Mouse (Mus musculus) ovary, adult 10 weeks (tissue): ENCODE measurements around the gene Ska2. TPM values are rescaled to one million over a fixed set of nuclear protein-coding genes. Genes with fewer than 3 reads are reported as not detected.

Experiments
- polyA plus RNA-seq: library from polyadenylated mRNA; stranded (reverse); fragments of 350-450 nt; fragmentation: Illumina TruSeq; extraction: RNeasy Lipid Tissue Mini Kit (QIAGEN cat#74804); gene quantifications from one replicate; pipeline ENCODE4 v1.2.3, GENCODE M21; 2014

The Ska2 gene
- polyA plus RNA-seq = 95.0 TPM

GRCm38 (mm10) chr11:87108755-87109518 lies at the start of gene Ska2:
Gene Ska2 (plus strand): TSS chr11:87109234.

GRCm38 (mm10) chr11:87073866-87074440 lies 35.1 kb upstream of the Ska2 start, which contains the start of gene Gdpd1:
Gene Gdpd1 (minus strand): TSS chr11:87074062.

GRCm38 (mm10) chr11:87086290-87086984 lies 22.6 kb upstream of the Ska2 start, which contains the start of gene Smg8:
Gene Smg8 (minus strand): TSS chr11:87086774.

DNA sequence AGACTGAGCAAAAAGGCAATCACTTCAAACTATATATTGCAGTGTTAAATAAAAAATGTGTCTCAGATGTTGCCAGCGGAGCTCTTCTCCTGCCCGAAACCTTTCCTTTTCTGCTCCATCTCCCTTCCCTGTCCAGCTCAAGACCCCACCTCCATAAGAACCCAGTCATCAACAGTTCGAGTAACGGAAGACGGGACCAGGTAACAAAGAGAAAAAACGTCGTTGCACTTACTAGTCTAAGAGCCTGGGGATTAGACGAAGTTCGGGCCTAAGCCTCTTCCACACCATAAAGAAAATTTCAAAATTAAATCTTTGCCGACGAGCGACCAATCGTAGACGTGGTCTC lies 652 bp upstream of the Ska2 start, which contains the start of gene Prr11:
TSS of gene Prr11 (minus strand) at position 300 of the 346 bp plus-strand sequence.

DNA sequence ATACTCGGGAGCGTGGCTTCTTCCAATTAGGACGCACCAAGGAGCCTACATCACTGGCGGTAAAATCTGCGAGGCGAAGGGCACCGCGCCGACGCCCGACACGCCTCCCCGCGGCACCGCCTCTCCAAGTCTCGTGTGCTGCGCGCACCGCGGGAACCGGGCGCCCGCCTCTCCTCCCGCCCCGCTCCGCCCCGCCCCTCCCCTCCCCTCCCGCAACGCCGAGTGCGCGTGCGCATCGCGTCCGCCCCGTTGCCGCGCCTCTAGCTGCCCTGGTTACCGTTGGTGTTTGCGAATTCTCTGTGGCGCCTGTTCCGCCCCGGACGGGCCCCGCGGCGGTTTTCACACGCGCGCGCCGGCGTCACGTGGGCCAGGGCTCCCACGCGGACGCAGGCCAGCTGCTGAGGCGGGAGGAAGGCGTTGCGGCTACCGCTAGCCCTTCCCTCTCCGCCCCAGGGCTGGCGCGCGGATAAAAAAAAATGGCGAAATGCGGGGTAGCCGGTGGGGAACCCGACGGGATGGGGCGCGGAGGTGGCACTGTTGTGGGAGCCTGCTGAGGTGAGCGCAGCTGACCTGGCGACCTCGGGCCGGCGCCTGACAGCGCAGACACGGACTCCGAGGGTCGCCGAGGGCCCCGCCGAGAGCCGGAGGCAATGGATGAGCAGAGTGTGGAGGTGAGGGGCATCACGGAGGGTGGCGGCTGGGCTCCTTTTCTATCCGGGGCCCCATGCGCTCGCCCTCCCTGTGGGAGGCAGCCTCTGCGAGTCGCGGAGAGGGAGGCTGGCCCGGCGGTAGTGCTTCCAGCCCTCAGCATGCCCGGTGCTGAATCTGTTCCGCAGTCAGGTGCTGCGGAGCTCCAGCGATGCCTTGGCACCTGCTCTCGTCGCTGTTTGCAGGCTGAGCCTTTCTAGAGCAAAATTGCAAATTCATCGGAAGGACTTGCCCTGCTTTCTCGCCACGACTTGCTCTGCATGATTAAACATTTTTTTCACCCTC lies 18.1 kb downstream of the Ska2 start, which contains the start of gene Trim37:
TSS of gene Trim37 (plus strand) at position 254 of the 993 bp plus-strand sequence.

Other genes starting within 250 kb of the Ska2 start
- gene Ypel2, start 115.5 kb upstream of the Ska2 start, polyA plus RNA-seq = 55.7 TPM
- gene Gdpd1, start 35.2 kb upstream of the Ska2 start, polyA plus RNA-seq = 50.3 TPM
- 12.9 TPM for gene Smg8, start 22.5 kb upstream of the Ska2 start, polyA plus RNA-seq
- gene Prr11, start 526 bp upstream of the Ska2 start, polyA plus RNA-seq = 42.2 TPM
- gene Trim37, start 17.8 kb downstream of the Ska2 start, polyA plus RNA-seq = 72.7 TPM
- 53.1 TPM for gene Ppm1e, start 249.8 kb downstream of the Ska2 start, polyA plus RNA-seq